Mouse (Mus musculus): ENCODE measurements around the gene Sec1.
"Not testable (repeated sequence)": the region's sequence is repeated elsewhere in the genome, so short reads cannot be mapped to it uniquely, and the experiment has no call there.

The Sec1 gene

DNA sequence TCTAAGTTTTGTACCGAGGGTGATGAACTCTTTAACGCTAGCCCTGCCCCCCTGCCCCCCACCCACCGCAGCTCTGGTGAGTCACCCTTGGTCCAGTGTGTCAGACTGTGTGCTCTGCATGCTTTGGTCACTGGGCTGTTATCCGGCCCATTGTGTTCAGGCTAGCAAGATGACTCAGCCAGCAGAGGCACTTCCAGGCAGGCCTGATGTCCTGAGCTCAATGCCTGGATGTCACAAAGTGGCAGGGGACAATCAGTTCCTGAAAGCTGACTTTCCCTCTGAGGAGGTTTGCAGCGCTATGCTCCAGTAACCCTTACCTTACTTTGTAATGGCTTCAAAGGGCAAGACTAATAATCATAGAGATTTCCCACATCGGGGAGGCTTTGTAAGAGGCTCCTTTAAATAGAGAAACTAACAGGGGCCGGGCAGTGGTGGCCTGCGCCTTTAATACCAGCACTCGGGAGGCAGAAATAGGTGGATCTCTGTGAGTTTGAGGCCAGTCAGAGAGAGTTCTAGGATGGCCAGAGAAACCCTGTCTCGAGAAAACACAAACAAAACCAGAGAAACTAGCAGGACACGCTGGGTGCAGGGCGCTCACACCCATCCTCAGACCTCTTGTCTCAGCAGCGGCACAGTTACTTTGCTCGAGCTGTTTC, 14.1 kb downstream of the Sec1 start:
- DNase-seq (ENCODE audit: extremely low spot score, low spot score), result no peak

DNA sequence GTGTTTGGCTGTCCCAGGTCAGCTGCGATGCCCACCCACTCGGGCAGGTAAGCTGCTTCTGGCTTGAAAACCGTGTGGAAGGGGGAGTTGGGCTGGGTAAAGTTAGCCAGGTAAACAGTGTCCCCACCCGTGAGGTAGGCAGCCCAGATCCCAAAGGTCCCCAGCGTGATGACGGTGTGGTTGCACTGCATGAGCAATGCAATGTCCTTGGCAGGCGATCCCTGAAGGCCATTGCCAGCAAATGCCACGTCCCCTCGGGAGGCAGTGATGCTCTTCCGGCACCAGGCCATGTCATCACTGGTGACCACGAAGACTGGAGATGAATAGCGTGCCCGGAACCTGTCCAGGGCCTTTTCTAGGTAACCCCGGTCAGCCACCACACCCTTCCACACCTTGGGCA, 15.7 kb downstream of the Sec1 start:
- DNase-seq (ENCODE audit: extremely low spot score, low spot score), result no peak

DNA sequence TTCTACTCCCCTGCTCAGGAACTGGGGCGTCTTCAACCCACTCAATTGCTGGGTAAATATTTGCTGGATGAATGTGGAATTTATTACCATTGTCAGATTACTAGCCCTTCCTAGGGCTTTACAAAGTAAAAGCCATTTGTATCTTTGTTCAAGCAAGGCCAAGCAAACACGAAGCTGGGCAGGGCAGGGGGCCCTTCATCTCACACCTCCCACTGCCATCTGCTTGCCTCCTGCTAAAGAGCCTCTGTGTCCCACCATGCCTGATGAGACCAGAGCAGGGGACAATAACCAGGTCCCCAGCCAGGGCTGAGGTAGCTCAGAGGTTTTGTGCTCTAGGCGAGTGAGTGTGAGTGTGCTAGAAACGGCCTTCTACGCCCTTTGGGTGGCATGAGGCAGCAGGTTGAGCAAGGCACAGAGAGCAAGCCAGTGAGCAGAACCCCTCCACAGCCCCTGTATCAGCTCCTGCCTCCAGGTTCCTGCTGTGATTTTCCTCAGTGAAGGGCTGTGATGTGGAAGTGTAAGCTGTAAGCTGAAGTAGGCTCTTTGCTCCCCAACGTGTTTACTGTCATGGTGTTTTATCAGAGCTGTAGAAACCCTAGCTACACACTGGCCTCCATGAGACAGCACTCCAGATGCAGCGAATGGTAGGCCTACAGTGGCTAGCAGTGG, 16.4 kb downstream of the Sec1 start:
- no peak for DNase-seq (ENCODE audit: extremely low spot score, low spot score)

DNA sequence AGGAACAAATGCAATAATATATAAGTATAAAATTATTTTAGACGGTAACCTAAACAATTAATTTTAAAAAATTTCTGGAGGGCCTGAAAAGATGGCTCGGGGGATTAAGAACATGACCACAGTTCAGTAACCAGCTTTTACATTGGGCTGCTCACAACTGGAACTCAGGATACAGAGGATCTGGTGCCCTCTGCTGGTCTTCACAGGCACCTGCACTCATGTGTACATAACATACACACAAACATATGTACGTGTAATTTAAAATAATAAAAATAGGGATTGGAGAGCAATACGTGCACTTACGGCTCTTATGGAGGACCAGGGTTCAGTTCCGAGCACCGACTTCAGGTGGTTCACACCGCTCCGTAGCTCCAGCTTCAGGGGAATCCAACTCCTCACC, 25.3 kb downstream of the Sec1 start:
- DNase-seq (ENCODE audit: extremely low spot score, low spot score), result no peak

DNA sequence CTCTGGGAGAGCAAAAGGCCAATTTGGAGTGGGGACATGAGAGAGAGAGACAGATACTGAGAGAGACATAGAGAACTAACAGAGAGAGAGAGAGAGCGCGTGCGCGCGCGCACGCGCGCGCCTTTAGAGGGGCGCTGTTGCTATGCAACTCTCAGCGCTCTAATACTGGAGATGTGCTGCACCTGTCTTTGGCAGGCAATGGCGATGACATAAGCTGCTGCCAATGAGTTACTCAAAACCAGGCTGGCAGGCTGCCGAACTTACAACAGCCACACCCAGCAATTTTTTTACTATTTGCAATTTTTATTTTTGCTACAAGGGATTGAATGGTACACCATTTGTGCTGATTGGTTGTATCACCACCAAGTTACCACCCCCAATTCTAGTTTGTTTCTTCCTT, 26.4 kb downstream of the Sec1 start:
- no peak for DNase-seq (ENCODE audit: extremely low spot score, low spot score)

DNA sequence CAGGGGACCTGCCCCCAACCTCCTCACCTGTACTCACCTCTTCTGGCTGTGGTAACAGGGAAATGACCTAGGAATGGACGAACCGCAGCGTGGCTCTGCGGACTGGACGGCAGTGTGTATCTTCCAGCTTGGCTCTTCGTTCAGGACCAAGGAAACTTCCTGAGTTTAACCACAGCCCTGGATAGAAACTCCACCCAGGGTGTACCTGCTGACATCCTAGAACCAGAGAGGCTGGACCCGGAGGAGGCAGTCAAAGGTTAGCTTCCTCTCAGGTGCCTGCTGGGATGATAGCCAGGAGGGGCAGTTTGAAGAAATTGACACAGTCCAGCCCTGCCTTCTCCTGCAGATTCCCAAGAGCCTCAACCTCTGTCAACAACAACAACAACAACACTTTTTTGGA, 28.0 kb downstream of the Sec1 start, which contains the start of gene Fut2:
TSS of gene Fut2 (minus strand) at position 234 of the 400 bp plus-strand sequence.
- no peak for DNase-seq (ENCODE audit: extremely low spot score, low spot score)

DNA sequence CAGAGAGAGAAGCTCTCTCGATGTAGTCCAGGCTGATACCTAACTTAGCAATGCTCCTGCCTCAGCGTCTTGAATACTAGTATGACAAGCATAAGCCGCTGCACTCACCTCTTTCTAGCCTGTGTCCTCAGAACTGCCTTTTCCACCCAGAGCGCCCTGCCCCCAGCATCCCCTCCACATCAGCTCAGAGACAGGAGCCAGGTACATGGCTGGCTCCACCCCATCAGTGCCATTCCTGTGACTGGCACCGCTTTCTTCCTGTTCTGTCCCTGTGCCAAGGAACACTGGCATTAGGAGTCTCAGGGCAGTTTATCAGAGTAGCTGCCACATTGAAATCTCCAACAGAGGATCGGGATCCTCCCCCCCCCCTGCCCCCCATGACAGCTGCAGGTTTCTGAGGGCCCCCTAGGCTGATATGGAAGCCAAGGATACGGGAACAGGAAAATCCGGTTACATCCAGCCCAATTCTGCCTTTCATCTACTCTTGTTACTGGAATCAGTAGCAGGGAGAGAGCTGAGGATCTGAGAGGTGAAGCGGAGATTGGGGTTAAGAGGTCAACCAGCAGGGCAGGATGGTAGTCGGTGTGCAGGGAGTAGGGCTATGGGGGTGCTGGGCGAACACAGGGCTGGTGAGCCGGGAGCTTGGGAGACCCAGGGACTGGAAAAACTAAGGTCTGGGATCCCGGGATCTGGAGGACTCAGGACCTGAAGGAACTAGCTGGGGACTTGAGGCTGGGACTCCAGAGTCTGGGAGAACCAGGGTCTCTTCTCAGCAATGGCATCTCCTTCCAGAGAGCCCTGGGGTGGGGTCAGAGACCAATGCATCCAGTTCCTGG, 28.7 kb downstream of the Sec1 start:
- no peak for DNase-seq (ENCODE audit: extremely low spot score, low spot score)

DNA sequence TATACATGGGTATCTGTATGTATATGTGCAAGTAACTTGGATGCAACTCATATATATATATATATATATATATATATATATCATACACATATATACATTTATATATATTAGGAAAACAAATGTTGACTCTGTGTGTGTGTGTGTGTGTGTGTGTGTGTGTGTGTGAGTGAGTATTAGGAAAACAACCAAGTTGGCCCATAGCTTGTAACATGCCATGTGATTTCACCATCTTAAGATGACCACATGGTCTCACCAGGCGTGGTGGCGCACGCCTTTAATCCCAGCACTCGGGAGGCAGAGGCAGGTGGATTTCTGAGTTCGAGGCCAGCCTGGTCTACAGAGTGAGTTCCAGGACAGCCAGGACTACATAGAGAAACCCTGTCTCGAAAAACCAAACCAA, 32.5 kb downstream of the Sec1 start:
- not testable (repeated sequence) for DNase-seq (ENCODE audit: extremely low spot score, low spot score)

DNA sequence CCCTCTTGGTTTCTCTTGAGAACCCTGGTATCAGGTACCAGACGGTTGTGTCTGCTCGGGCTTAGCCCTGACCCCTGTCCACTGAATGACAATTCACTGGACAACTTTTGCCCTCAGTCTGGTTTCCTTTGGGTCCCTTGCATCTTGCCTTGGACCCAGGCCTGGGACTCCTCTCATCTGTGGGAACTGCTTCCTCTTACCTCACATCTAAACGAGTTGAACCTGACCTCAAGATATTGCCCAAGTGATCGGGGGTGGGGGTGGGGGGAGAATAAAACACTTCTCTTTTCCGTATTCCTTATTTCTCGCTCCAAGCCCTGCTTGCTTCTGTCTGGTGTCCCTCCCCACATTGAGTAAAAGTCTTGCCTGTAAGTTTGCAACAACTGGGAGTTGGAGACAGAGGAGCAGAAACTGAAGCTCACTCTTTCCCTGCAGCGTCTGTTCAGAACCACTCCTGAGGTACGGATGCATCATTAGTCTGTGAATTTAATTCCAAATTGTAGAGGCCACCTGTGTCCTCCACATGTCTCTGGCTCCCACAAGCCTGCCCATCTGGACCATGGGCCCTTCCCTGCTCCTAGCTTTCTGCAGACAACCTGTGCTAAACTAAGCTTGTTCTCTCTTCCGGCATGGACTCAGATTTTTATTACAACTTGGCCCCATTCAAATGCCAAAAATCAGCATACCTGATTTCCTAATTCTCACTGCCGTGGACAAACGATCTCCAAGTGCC, 33.3 kb downstream of the Sec1 start:
- no peak for DNase-seq (ENCODE audit: extremely low spot score, low spot score)

DNA sequence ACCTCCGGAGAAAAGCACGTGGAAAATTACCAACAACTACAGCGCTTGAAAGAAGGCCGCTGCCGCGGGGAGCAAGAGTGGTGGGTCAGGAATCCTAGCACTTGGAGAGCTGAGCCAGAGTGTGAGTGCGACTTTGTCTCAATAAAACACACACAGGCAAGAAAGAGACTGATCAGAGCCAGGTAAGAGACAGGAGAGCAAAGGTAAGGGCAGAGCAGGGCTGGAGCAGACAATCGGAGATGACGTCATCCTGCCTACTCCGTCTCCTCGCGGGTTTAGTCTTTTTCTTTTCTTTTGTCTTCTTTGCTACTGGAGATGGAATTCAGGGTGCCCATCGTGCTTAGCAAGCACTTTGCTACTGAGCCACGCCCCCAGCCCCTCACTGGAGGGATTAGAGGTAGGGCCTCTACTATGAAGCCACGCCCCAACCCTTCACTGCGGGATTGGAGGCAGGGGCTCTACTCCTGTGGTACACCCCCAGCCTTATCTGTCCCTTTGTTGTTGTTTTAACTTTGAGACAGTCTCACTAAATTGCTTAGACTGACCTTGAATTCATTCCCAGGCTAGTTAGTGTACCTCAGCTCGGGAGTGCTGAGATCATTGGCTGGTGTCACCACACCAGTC, 39.7 kb downstream of the Sec1 start:
- DNase-seq (ENCODE audit: extremely low spot score, low spot score), result no peak

DNA sequence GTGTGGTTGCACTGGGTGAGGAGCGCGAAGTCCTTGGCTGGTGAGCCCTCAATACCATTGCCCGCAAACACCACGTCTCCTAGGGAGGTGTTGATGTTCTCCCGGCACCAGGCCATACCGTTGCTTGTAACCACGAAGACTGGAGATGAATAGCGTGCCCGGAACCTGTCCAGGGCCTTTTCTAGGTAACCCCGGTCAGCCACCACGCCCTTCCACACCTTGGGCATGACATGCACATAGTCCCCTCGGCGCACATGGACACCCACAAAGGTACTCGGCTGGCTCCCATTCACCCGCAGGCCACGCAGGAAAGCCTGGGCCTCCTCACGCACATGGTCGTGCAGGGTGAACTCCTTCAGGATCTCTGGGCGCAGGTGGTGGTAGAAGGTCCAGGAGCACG, 43.7 kb downstream of the Sec1 start:
- DNase-seq (ENCODE audit: extremely low spot score, low spot score), result not testable (repeated sequence)

DNA sequence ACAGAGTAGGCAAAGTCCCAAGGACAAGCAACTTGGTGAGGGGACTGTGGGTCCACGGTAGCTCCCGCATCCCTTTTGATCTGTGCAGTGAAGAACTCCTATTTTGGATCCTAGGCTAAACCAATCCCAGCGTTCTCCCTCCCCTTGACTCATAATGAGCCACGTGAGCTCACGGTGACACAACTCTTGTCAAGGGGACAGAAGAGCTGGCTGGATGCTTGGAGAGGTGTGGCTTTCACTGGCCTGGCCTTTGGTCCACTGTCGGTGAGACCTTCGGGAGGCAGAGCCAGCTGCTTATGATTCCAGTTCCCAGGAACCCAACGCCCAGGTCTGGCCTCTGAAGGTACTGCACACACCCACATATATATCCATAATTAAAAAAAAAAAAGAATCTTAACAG, 44.9 kb downstream of the Sec1 start:
- no peak for DNase-seq (ENCODE audit: extremely low spot score, low spot score)

DNA sequence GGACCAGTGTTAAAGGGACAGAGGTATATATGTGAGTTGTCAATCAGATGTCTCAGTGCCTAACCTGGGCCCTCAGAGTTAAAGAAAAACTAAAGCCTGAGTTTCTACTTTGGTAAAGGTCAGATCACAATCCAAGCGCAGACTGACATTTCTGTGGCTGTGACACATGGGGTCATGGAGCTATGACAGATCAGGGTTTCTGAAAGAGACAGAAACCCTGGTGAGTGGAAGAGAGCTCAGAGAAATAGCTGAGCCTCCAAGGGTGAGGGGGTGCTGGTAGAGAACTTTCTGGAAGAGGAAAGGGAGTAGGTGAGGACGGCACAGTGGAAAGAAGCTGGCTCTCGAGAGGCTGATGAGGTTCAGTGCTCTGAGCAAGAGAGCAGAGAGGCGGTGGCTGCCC, 47.5 kb downstream of the Sec1 start:
- DNase-seq (ENCODE audit: extremely low spot score, low spot score), result no peak

DNA sequence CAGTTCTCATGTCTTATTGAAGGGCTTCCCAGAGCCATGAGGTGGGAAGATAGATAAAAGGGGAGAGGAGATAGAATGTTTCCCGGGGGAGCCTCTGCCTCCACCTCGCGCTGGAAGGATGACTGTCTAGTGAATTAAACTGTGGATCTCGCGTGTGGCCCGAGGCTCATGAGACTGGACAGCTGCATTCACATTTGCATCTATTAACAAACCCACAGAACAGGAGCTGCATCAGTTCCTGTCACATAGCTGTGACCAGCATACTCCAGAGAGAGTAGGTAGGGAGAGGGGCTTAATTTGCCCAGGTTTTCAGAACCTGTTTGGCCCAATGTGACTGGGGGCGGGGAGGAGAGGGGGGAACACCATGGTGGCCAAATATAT, 48.6 kb downstream of the Sec1 start:
- DNase-seq (ENCODE audit: extremely low spot score, low spot score), result no peak

DNA sequence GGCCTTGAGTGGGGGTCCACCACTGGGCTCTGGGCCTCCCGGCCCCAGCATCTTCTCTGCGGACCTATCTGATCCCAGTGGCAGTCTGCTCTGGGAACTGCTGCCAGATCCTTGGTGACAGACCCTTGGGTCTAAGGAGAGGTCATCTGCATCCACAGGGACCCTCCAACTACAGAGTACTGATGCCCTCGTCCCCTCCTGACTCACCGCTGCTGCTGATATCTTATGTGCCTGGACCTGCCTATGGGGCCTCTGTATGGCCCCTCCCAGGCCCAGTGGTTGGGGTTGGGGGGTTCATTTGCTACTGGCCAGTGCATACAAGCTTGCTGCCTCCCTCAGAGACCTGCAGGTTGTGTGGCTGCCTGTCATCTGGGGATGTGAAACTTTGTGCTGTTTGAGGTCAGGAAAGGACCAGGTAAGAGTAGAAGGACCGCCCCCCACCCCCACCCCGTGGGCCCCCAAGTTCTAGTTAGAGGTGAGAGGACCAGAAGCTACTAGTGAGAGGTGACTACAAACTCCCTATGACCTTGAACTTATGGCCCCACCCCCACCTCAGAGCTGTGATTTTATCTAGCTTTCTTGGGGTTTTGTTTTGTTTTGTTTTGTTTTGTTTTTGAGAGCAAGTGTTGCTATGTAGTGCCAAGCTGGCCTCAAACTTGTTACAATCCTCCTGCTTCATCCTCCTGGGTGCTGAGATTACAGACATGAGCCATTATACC, 49.2 kb downstream of the Sec1 start:
- no peak for DNase-seq (ENCODE audit: extremely low spot score, low spot score)

DNA sequence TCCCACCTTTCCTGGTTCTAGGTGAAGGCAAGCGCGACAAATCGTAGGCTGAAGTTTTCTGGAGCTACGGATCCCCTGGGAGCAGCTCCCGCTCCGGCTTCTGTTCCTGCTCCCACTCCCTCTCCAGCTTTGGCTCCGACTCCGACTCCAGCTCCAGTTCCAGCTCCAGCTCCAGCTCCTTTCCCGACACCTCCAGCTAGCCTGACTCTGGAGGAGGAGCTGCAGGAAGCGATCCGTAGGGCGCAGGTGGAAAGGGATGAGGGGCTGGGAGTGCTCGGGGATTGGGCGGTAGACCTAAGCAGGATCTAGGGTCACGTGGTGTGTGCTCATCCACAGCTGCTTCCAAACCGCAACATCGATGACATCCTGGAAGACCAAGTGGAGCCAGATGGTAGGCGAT, 50.0 kb downstream of the Sec1 start:
- DNase-seq (ENCODE audit: extremely low spot score, low spot score), result peak; percentile 59

DNA sequence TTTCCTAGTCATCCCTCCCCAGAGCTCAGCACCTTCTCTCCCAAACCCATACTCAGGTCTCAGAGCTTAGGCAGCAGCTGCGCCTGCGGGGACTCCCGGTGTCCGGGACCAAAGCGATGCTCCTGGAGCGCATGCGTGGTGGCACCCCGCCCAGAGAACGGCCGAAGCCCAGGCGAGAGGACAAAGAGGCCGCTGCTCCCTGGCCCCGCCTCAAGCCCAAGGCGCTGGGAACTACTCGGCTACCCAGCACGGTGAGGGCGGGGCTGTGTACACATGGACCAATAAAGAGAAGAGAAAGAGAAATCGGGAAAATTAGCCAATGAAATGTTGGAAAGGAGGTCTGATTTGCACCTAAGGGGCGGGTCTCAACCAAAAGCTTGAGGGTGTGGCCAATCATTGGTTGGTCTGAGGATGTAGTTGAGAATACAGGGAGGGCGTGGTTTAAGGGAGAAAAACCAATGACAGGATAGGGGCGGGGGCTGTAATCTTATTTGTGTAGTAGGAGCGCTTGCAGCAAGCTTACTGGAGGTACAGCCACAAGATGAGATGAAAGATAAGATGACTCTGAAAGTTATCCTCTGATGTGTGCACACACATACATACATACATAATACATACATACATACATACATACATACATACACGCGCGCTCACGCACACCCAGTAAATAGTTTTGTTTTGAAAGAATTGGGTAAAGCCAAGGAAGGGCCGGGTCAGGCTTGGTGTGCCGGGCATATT, 50.6 kb downstream of the Sec1 start:
- DNase-seq (ENCODE audit: extremely low spot score, low spot score), result peak; percentile 96

DNA sequence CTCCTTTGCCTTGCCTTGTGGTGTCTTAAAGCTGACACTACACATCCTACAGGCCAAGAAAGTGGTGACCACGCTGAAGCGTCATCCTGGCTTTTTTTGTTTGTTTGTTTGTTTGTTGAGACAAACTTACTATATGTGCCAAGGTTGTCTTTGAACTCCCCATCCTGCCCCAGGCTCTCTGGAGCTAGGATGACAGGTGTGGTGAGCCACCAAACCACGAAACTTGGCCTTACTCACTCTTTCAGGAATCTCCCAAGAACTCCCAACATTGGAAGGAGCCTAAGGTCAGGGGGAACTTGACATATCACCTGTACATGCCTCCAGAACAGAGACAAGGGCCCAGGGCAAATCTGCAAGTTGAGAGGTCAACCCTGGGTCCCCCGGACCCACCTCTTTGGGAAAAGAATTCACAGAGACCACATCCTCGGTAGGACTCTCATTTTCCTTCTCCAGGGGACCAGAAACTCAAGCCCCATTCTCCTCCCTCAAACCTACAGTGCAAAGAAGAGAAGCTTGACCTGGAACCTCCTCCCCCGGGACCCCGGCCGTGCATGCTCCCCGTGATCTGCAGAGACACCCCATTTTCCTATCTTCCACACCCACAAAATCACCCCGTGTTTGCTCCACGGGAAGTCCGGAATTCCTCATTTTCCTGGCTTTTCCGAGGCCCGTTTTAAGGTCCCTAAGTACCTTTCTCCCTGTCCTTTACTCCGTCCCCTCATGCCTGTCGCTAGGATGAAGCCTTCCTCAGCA, 51.5 kb downstream of the Sec1 start:
- no peak for DNase-seq (ENCODE audit: extremely low spot score, low spot score)

DNA sequence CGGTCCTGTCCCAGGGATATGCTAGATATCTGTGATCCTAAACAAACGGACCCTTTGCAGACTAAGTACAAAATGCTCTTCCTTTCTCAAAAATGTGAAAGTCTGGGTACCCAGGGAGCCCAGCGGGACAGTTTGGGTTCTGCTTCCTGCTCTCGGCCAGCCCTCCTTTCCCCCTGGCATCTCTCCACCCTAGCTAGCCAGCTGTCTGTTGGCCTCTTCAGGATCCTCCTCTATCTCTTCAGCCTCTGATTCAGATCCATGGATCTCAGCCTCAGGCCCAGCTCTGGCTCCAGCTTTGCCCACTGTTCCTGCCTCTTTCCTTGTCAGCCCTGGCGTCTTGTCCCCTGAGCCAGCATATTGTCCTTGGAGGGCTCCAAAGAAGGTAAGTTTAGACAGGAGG, 52.1 kb downstream of the Sec1 start:
- DNase-seq (ENCODE audit: extremely low spot score, low spot score), result no peak
